Mouse (Mus musculus) frontal cortex, adult (tissue): ENCODE measurements around the gene Atg9b.

Experiments used
- ATAC-seq: cut with Nextera tagmentation; 2 replicates; pipeline ENCODE4 v1.9.2; 2017; ENCODE audit warnings: mild to moderate bottlenecking, moderate library complexity, mixed read lengths; ENCODE audit not compliant: low TSS enrichment

The Atg9b gene

DNA sequence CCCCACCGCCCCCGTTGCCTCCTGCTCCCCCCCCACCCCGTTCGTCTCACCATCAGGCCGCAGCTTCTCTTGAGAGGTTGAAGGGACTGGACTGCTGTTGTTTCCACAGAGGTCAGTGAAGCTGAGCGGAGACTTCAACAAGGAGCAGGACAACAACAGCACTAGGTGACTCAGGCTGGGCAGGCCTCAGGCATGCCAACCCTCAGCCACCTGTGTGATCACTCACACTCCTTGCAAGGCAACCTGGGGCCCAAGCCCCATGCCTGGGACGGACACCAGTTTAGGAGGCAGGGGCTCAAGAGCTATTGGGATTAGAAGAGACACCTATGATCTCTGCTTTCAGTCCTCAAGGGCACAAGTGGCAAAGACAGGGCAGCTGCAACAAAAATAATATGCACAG is at the start of gene Atg9b:
Atg9b (minus strand) TSS at position 280 of the 400 bp plus-strand sequence.
- no peak for ATAC-seq

DNA sequence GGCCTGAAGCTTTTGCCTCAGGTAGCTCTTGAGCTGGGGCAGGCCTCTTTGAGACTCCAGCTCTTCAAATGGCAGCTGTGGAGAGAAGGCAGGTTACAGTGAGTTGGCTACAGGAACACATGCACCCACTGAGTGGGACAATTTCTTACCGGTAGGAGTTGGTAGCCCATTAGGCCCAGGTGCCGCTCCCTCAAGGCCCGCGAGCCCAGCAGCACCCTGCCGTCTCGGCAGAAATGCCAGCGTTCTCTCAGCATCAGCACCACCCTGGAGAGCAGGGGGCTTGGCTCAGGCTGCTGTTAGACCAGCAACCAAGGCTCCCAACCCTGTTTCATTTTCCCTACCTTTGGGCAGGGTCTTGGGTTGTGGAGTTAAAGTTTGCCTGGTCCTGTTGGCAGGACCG is 49.2 kb upstream of the Atg9b start:
- no peak for ATAC-seq

DNA sequence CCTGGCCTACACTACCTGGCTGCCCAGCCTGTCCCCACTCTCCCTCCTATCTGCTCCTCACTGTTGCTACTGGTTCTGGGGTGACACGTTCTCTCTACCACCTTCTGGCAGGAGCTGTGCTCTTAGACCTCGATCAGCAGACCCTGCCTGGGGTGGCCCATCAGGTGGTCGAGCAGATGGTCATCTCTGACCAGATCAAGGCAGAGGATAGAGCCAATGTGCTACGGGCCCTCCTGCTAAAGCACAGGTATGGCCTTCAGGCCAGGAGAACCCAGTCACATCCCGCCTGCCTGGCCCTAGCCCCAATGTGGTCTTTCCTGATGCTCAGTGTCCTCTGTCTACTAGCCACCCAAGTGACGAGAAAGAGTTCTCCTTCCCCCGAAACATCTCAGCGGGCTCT is 42.0 kb upstream of the Atg9b start:
- no peak for ATAC-seq

DNA sequence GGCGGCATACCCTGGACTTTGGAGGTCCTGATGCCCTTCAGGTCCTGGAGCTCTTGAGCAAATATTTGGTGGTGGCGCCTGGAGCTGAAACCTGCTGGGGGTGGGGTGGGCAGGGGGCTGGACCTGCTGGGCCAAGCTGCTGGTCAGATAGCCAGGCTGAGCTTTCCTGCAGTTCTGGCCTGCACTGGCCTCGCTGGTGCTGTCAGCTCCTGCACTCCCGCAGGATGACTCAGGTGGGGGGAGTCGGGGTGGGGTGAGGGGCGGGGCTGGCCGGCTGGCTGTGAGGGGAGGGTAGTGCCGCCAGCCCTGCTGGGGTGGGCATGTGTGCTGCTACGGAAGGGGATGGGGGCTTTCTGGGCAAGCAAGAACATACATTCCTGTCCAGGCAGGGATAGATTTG is 36.7 kb upstream of the Atg9b start:
- ATAC-seq: no peak

DNA sequence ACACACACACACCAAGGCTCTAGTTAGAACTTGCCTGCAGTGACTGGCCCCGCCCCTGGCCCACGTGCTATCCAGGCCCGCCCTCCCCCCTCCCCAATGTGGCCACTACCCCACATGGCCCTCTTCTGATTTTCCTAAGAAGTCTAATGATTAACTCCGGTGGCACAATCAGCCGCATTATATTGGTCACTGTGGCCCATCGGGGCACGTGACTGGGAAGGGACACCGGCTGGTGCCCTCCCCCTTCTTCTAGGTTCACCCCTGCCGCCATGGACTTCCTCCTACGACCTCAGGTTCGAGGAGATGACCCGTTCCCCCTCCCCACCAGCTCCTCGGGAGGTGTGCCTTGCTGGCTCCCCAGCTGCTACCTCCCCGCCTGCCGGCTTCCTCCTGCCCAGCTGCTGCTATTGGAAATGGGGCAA is 36.0 kb upstream of the Atg9b start:
- ATAC-seq: no peak

DNA sequence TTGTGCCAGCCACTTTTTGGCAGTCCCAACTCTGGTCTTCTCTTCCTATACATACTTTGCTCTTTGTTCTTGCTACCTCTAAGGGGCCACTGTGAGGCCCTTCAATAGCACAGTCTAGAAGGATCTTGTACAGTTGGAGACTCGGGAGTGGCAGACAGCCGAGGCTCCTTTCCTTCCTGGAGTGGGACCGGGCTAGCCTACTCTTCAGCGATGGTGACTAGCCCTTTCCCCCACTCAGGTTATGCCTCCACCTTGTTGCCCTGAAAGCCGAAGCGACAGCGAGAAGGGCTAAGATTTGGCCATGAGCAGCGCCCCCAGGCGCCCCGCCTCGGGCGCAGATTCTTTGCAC is 35.3 kb upstream of the Atg9b start:
- no peak for ATAC-seq

DNA sequence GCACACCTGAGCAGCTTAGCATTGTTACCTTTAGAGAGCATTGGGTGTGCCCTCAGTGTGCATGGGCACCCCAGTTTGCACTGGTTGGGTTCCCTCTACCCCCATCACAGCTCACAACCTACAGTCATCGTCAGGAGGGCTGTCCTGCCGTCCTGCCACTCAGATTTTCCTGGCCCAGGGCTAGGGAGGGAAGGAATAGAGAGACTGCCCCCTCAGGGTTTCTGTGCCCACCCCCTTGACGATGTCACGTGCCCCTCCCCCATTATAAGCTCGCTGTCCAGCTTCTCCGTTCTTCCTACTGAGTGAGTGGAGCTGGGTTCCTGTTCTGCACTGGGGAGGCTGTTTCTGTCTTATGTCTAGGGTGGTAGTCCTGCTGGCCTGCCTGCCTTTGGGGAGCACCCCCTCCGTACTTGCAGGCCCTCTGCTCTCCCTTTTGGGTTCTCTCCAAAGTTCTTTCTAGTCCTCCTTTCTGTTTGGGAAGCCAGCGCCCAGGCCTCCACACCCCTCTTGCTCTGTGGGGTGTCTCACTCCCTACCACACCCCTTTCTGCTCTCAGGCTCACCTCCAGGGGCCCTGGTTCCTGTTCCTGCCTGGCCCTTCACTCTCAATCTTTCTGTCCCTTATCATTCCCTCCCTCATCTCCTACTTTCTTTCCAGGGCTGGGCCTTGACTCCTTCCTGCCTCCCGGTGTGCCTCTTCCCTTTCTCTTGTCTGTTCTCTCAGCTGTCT is 34.8 kb upstream of the Atg9b start:
- ATAC-seq: no peak

DNA sequence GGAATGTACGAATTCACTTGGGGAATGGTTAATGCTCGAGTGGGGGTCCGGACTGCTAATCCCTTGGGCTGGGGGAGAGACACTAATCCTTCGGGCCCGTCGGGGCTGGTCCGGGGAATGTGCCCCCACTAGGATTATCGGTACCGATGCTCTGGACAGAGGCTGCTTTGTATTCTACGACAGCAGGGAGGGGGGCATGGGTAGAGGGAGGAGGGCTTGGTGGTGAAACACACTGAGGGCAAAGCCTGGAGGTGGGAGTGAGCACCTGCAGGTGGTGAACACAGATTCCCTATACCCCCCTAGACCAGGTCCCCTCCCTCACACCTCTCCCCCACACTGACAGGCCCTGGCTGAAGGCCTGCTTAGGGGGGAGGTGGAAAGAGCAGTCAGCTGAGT is 34.1 kb upstream of the Atg9b start:
- no peak for ATAC-seq

DNA sequence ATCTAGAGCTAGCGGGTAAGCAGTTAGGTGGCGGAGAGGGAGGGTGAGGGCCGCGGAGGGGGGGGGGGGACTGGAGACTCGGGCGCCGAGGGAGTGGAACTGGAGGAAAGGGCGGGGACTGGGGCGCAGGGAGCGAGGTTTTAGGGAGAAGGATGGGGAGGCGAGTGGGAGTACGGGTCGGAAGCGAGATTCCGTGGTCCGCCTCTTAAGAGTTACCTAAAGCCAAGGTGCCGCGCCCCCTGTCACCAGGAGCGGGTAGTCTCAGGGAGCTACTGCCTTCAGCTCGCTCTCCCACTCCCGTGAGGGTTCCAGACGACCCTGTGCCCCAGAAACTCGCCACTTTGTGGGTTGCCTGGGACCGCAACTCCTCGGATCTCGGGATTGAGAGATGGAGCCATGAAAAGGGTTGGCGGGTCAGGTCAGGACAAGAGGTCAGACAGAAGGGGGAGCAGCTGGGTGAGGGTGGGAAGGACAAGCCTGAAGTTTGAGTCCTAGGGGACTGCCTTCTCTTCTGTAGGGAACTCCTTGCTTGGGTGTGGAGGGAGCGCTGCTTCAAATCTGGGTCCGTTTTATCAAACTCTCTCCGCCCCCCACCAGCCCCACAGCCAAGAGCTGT is 33.6 kb upstream of the Atg9b start:
- no peak for ATAC-seq

DNA sequence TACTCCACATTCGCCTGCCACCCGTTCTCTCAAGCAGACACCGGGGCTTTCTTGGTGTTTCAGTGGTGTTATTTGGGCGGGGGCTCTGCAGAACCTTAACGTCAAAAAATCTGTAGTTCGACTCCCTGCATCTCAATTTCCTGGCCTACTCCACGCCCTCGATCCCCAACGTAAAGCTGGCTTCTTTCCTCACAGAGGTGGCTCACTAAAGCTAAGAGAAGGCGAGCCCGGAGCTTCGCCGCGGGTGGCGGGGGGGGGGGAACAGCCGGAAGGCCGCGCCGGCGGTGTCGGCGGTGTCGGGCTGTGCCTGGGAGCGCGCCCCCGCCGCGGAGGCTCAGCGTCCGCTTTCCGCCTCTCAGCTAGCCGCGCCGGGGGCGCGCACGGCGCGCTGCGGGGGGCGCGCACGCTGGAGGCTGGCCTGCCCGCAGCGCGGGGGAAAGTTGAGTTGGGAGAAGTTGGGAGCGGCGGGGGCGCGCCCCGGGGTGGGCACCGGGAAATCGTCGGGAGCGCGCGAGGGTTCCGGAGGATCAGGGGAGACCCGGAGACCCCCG is 33.0 kb upstream of the Atg9b start:
- ATAC-seq: peak; percentile 28

DNA sequence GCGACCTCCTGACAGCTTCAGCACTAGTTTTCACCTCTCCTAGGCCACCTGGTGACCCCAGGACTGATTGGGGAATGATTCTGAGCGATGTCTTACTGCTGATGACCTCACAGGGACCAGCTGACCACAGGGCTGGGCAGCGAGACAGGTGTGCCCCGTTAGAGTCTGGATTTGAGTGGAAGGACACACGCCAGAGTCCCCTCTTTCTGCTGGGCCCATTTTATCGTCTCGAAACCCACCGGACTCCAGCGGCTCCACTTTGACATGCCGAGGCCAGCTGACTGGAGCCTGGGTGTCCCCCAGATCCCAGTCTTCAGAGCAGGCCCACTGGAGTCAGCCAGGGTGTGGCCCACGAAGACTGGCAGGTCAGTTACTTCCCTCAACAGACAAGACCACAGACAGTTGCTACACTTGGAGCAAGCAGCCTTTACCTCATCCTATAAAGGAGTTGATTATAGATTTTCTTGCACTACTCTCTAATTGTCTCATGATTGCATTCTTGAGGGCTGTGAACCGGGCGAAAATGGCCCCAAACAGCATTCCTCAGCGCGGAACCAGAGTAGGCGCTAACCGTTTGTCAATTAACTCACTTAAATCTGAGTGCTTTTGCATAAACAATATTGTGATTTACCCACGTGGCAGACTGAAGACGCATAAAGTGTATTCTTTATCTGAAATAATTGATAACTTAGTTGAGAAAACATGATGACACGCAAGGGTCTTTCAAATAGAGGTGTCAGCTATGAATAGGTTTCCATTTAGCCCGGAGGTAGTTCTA is 32.2 kb upstream of the Atg9b start:
- peak; percentile 5 for ATAC-seq

DNA sequence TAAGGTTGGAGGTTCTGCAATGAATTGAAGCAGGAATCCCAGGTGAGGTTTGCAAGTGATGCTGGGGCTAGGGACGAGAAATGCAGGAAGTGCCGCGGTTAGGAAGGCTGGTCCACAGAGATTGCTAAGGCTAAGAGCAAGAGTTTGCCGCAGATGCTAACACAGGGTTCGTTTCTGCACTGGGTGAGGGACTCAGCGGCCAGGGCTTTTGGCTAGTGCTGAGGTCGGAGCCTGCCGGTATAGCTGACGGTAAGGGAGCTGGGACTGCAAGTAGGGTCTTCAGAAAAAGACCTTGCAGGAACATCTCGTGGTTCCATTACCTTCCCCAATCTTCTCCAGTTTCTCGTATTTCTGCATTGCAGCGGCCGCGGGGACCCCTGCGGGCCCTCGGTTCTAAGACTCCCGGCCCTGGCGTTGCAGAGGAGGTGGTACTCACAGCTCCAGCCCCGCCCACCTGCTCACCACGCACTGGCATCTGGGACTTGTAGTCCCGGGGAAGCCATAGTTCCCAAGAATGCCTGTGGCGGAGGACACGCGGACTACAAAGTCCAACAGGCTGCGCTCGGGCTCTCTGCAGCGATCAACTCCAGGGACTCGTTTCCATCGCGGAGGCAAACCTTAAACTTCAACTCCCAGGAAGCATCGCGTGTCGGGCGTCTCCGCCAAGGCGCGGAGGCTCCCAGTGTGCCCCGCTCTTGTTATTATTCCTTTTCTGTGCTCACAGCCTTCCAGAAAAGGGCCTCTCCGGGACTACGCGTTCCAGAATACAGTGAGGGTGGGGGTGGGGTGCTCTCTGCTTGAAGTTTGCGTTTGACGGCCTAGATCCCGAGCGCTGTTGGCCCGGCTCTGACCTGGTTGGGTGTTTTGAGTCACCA is 31.4 kb upstream of the Atg9b start, which contains the start of the genes Cdk5 and Slc4a2:
Cdk5 (minus strand) TSS at position 402 of the 875 bp plus-strand sequence.
Slc4a2 (plus strand) TSS at position 709 of the 875 bp plus-strand sequence.
- ATAC-seq: peak; percentile 85

DNA sequence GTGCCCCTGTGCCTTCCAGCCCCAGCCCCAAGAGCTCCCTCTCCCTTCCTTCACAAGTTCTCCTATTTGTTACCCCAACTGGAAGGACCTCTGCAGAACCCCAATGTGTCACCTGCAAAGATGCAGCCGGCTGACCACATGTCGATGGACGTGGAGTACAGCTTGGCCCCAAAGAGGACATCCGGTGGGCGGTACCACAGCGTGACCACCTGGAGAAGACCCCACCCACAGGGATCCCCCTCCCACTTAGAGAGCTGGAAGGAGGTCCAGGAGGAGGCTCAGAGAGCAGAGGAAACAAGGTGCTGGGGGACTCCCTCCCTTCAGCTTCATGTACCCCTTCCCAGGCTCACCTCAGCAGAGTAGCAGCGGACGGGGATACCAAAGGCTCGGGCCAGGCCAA is 28.4 kb upstream of the Atg9b start:
- no peak for ATAC-seq

DNA sequence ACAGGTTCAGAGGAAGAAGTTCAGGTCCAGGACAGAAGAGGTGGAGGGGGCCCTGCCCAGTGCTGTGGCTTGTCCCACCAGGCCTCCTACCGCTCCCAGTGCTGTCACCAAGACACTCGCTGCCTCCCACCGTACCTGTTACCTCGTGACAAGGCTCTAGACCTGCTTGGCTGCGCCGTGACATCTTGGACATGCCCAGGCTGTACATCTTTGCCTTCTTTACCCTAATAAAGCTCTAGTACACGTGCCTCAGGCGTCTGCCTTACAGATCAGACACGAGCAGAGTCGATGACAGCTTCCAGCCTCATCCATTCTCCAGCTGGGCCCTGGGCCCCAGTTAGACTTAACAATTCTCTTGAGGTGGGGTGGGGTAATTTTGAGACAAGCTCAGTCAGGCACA is 25.6 kb upstream of the Atg9b start:
- ATAC-seq: no peak

DNA sequence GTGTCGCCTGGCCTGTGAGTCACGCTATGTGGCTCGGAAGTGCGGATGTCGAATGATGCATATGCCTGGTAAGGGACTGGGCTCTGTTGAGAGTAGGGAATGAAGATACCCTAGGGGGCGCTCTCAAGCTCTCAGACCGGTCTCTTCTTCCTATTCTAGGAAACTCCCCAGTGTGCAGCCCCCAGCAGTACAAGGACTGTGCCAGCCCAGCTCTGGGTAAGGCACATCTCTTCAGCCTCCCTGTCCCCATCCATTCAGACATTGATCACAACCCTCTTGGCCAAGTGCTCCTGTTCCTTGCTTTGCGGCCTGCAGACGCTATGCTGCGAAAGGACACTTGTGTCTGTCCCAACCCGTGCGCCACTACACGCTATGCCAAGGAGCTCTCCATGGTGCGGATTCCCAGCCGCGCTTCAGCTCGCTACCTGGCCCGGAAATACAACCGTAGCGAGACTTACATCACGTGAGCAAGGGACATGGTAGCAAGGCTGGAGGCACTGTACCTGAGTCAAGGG is 24.3 kb upstream of the Atg9b start:
- ATAC-seq: peak; percentile 71

DNA sequence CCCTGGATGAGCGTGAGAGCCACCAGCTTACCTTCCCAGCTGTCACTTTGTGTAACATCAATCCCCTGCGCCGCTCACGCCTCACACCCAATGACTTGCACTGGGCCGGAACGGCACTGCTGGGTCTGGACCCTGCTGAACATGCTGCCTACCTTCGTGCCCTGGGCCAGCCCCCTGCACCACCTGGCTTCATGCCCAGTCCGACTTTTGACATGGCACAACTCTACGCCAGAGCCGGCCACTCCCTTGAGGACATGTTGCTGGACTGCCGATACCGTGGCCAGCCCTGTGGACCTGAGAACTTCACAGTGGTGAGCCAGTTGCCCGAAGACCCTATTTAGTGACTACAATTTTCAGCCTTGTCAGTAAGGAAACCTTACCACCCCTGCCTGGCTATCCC is 22.0 kb upstream of the Atg9b start:
- no peak for ATAC-seq

DNA sequence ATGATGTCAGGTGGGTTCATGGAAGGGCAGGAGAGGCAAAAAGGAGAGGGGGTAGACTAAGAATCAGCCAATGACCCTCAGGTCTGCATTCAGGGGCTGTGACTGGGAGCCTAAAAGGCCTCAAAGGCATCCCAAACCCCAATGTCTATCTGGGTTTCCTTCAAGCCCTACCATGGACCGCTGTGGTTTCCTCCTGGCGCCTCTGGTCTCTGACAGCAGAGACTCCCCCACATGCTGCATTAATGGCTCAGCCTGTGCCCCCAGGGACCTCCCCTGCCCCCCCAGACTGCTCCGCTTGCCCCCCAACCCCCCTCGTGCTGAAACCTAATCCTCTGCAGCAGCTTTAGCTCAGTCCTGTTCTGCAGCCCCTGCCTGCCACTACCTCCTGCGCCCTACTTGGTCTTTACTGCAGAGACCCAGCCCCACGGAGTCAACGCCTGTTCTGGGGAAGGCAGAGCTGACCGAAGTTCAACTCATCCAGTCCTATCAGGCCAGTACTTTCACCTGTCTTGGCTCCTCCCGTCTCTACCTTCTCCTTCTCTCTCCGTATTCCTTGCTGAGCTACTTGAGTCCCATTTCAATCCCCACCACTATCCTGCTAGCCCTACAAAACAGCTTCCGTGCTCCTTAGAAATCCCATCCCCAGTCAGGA is 21.2 kb upstream of the Atg9b start, which contains the start of gene Asic3:
Asic3 (plus strand) TSS at position 351 of the 652 bp plus-strand sequence.
- no peak for ATAC-seq

DNA sequence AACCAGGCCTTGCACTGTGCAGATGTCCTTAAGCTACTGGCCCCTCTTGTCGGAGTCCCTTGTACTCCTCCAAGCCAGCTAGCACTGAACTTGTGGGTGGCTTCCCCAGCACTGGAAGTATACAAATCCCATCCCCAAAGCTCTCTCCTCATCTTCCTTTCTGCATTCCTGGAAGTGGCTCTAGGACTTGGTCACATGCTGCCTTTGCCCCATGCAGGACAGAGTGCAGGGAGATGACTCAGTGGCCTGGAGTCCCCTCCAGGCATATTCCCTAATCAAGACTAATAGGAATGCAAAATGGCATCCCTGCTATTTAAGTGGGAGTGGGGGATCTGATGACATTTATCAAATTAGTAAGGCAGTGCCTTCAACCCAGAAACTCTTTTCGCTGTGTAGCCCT is 20.1 kb upstream of the Atg9b start:
- ATAC-seq: no peak

DNA sequence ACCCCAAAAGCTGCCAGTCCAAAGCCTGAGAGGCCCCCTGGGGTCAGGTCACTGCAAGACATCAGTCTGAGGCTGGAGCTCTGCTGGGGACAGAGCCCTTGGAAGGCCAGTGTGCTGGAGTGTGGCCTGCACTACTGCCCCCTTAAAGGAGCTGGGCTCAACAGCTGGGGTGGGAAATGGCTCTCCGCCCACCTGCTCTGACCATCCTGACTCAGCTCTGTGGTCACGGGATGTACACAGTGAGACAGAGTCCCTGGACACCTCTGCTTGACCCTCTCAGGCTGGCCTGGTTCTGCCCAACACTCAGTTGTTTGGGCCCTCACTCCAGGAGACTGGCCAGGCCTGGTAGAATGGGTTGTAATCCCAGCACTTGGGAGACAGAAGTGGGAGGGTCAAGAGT is 17.5 kb upstream of the Atg9b start:
- ATAC-seq: no peak

DNA sequence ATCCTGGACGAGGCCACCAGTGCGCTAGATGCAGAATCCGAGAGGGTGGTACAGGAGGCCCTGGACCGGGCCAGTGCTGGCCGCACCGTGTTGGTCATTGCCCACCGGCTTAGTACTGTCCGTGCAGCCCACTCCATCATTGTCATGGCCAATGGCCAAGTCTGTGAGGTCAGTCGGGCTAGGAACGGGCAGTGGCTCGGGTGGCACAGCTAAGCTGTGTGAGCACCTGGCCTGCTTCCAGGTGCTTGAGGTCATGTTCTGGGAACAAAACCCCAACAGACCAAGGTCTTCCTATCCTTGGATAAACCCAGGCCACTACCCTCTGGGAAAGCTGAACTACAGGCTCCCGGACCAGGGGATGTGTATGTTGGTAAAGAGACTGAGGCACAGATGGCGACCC is 16.7 kb upstream of the Atg9b start:
- ATAC-seq: no peak

DNA sequence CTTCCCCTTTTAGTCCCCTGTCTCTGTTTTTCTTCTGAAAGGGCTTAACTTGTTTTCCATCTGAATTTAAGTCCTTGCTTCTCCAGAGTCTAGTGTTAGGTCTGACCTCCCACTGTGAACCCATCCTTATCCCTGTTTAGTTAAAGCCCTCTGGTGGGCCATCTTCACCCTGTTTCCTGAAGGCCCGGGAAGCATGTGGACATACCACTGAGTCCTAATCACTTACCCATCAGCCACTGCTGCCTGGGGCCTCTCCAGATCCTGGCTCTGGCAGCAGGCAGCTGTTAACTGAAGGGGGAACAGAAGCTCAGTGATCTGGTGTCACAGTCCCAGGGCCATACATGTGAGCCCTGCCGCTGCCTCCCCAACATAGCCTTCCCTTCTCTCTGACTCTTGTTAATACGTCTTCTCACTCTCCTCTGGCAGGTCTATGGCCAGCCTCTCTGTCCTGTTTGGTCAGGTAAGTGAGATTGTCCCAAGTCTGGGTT is 13.5 kb upstream of the Atg9b start:
- ATAC-seq: no peak
